Mouse (Mus musculus): ENCODE measurements around the gene DXBay18. TPM values are rescaled to one million over a fixed set of nuclear protein-coding genes. Genes with fewer than 3 reads are reported as not detected.
"Not testable (repeated sequence)": the region's sequence is repeated elsewhere in the genome, so short reads cannot be mapped to it uniquely, and the experiment has no call there.

Gene DXBay18
- not detected for total RNA-seq (2021)
- long read RNA-seq, experiment 1, result 0 reads
- long read RNA-seq, experiment 2, result 0 reads

- not testable (repeated sequence) for DNase-seq (ENCODE audit: low spot score)
Measured at GRCm38 (mm10) chrX:73149350-73149749, at the start of gene DXBay18. Gene DXBay18, minus strand, starts transcription at chrX:73149450.

GRCm38 (mm10) chrX:73191934-73192333, 42.7 kb upstream of the DXBay18 start, which contains the start of gene Xlr3b:
Gene Xlr3b, plus strand, starts transcription at chrX:73192207.
- peak; percentile 1 for DNase-seq (ENCODE audit: low spot score)

- not testable (repeated sequence) for DNase-seq (ENCODE audit: low spot score)
Measured at GRCm38 (mm10) chrX:73176889-73177288, 27.6 kb upstream of the DXBay18 start, which contains the start of gene Spin2d. Gene Spin2d, minus strand, starts transcription at chrX:73176989.

- not testable (repeated sequence) for DNase-seq (ENCODE audit: low spot score)
Measured at GRCm38 (mm10) chrX:73148496-73148895, 754 bp downstream of the DXBay18 start, which contains the start of gene Xlr5b. Gene Xlr5b, plus strand, starts transcription at chrX:73148796.

GRCm38 (mm10) chrX:73143218-73143618, 6.0 kb downstream of the DXBay18 start:
- DNase-seq (ENCODE audit: low spot score), result not testable (repeated sequence)

GRCm38 (mm10) chrX:73122859-73123829, 26.1 kb downstream of the DXBay18 start:
- DNase-seq (ENCODE audit: low spot score), result not testable (repeated sequence)

GRCm38 (mm10) chrX:73116747-73117146, 32.5 kb downstream of the DXBay18 start, which contains the start of gene Gm14685:
Gene Gm14685, plus strand, starts transcription at chrX:73117047.
- DNase-seq (ENCODE audit: low spot score), result not testable (repeated sequence)

- DNase-seq (ENCODE audit: low spot score), result peak; percentile 0
Measured at GRCm38 (mm10) chrX:73096941-73097508, 52.2 kb downstream of the DXBay18 start, which contains the start of gene Xlr3a. Gene Xlr3a, minus strand, starts transcription at chrX:73097095.

Other genes starting within 250 kb of the DXBay18 start
- gene Cetn2, start 231.0 kb downstream of the DXBay18 start, total RNA-seq (2021), result 10 to 100 TPM; 27.4 to 28.8 TPM
- gene Nsdhl, start 230.9 kb downstream of the DXBay18 start, total RNA-seq (2021), result 1 to 10 TPM; 3.3 to 3.5 TPM
- gene Zfp185, start 162.1 kb downstream of the DXBay18 start, total RNA-seq (2021), result 1 to 10 TPM in 1 of 2 experiments, under 1 TPM in 1; 0.53 to 1.3 TPM
- gene Pnma5, start 112.3 kb downstream of the DXBay18 start, total RNA-seq (2021), result under 1 TPM in 1 of 2 experiments, not detected in 1; 0.14 TPM
- gene Pnma3, start 84.7 kb downstream of the DXBay18 start, total RNA-seq (2021), result not detected
- gene Xlr4a, start 67.0 kb downstream of the DXBay18 start, total RNA-seq (2021), result not detected
- gene Xlr3a, start 52.4 kb downstream of the DXBay18 start, total RNA-seq (2021), result under 1 TPM; 0.36 to 0.53 TPM
- gene Gm14685, start 32.4 kb downstream of the DXBay18 start, total RNA-seq (2021), result not detected
- gene Xlr5b, start 654 bp downstream of the DXBay18 start, total RNA-seq (2021), result not detected
- not detected for gene Spin2d, start 27.5 kb upstream of the DXBay18 start, total RNA-seq (2021)
- 1 to 10 TPM; 1.4 to 2.3 TPM for gene Xlr3b, start 42.8 kb upstream of the DXBay18 start, total RNA-seq (2021)
- not detected for gene Xlr4b, start 64.9 kb upstream of the DXBay18 start, total RNA-seq (2021)
- 1 to 10 TPM; 5.5 to 6.0 TPM for gene F8a, start 78.8 kb upstream of the DXBay18 start, total RNA-seq (2021)
- gene Xlr4c, start 93.7 kb upstream of the DXBay18 start, total RNA-seq (2021), result under 1 TPM in 1 of 2 experiments, not detected in 1; 0.18 TPM
- gene Xlr3c, start 115.9 kb upstream of the DXBay18 start, total RNA-seq (2021), result under 1 TPM in 1 of 2 experiments, not detected in 1; 0.80 TPM
- gene Xlr5a, start 143.5 kb upstream of the DXBay18 start, total RNA-seq (2021), result not detected
- not detected for gene Xlr5c, start 143.5 kb upstream of the DXBay18 start, total RNA-seq (2021)
- not detected for gene Gm45015, start 187.4 kb upstream of the DXBay18 start, total RNA-seq (2021)
- 1 to 10 TPM; 4.1 to 4.5 TPM for gene Zfp275, start 193.2 kb upstream of the DXBay18 start, total RNA-seq (2021)
- gene Gm18336, start 249.3 kb upstream of the DXBay18 start, total RNA-seq (2021), result not detected